Comparison of ENCODE assay signal across 13 mouse cellular contexts in the genomic region with DNA sequence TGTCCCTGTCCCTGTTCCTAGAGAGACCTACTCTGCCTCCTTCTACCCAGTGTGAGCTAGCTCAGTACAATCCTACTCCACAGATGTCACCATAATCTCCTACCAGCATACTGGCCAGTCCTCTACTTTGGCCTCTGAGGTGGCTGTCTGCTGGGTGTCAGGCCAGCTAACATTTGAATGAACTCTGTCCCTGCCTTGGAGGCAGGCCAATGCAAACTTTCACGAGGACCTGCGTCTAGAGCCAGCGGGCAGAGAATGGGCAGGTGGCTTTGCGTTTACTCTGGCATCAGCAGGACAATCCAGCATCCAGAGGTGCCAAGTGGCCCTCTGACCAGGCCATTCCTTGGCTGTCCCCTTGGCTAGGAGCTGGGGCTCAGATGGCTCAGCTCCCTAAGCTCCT.
DNase-seq lines count a peak whose midpoint lies in the region; ATAC-seq lines count a peak whose summit lies in the region.
"Had no signal": no experiment of that assay in that cellular context is flagged by ENCODE, and none has a peak within 500 bp of the region (broad histone marks: within the 10 kb centered on the region; RNA-seq: fewer than 3 reads in every experiment).

No protein-coding gene starts in this region.

- H3K4me2 ChIP-seq in kidney, embryonic 14.5 days (replicated peaks; ENCODE audit: low read depth, low read length) = no peak overlapping the region
- H3K4me2 ChIP-seq: embryonic facial prominence, embryonic 15.5 days; midbrain, embryonic 11.5 days had no signal

- ATAC-seq in kidney, embryonic 14.5 days (ENCODE audit: low FRiP score, low TSS enrichment) = no peak

- H3K9me3 ChIP-seq in kidney, embryonic 14.5 days (ENCODE audit: control insufficient read depth, low read length) = no peaks in the 10 kb centered on the region
- H3K9me3 ChIP-seq: embryonic facial prominence, embryonic 15.5 days had no signal

- H3K36me3 ChIP-seq in kidney, embryonic 14.5 days (ENCODE audit: control insufficient read depth, insufficient read depth, low read length) = peaks cover 13% of the 10 kb centered on the region; the same call in 1 of the 2 replicates
- H3K36me3 ChIP-seq: embryonic facial prominence, embryonic 15.5 days had no signal

- WGBS in kidney, embryonic 14.5 days = 71% methylated on average over 4 of the region's 4 CpGs

- peak; percentile 70 for DNase-seq in kidney, adult 18-20 months
- peak; percentile 64 to 71 for DNase-seq in heart, adult 9 months (ENCODE audit: low spot score in 2 of 2)
- DNase-seq in kidney, postnatal 10 days = peak; percentile 59
- peak; percentile 77 for DNase-seq in lung, postnatal 25 days (ENCODE audit: low spot score)
- DNase-seq in layer of hippocampus, adult 9-10 months (ENCODE audit: low spot score) = no peak
- DNase-seq in right cerebral cortex, postnatal 4 days = no peak
- DNase-seq: cerebellum, adult 8-10 months; left cerebral cortex, postnatal 4 days; thymus, postnatal 25 days had no signal

- H3K27me3 ChIP-seq in kidney, embryonic 14.5 days (ENCODE audit: control insufficient read depth, insufficient read depth, low read length) = no peaks in the 10 kb centered on the region
- H3K27me3 ChIP-seq: embryonic facial prominence, embryonic 15.5 days had no signal

- no peak overlapping the region for H3K27ac ChIP-seq in kidney, embryonic 14.5 days (ENCODE audit: low read depth, low read length)
- H3K27ac ChIP-seq: embryonic facial prominence, embryonic 15.5 days; kidney, postnatal 0 days had no signal

- no peaks in the 10 kb centered on the region for H3K4me1 ChIP-seq in kidney, embryonic 14.5 days (ENCODE audit: control insufficient read depth, insufficient read depth, low read length)
- H3K4me1 ChIP-seq: embryonic facial prominence, embryonic 15.5 days had no signal

- no peak overlapping the region for H3K9ac ChIP-seq in kidney, embryonic 14.5 days (ENCODE audit: low read depth, low read length)
- H3K9ac ChIP-seq: embryonic facial prominence, embryonic 15.5 days had no signal

- H3K4me3 ChIP-seq in kidney, embryonic 14.5 days (ENCODE audit: low read length) = no peak overlapping the region
- H3K4me3 ChIP-seq: embryonic facial prominence, embryonic 15.5 days had no signal

Comparison
In these comparisons a context has a peak if more than half of its experiments do, and no peak if none do; other contexts are left out.
1. DNase-seq: peak in kidney, adult 18-20 months (single experiment), heart, adult 9 months (2 of 2), kidney, postnatal 10 days (single experiment) and lung, postnatal 25 days (single experiment); none in layer of hippocampus, adult 9-10 months (single experiment) and right cerebral cortex, postnatal 4 days (single experiment).